Mouse (Mus musculus) liver, embryonic 14.5 days (tissue): ENCODE results near the gene Nanos3. TPM values are rescaled to one million over a fixed set of nuclear protein-coding genes. Genes with fewer than 3 reads are reported as not detected.

Source experiments
- ATAC-seq: fragments of 200-750 bp; cut with Nextera tagmentation; 2 replicates; pipeline ENCODE4 v1.8.0; 2017; ENCODE audit warnings: moderate number of reproducible peaks, mild to moderate bottlenecking, moderate library complexity; ENCODE audit not compliant: insufficient read depth
- DNase-seq, 3 experiments: peaks; one replicate each; pipeline ENCODE4 v3.0.0-alpha.2; 2012 to 2013; ENCODE audit warnings: low read depth in 3 of 3, low spot score in 3 of 3
- H3K27ac ChIP-seq: fragments of 300-500 bp; sonication (generic); 2 replicates; pipeline ENCODE4 v1.5.1; 2014; ENCODE audit warnings: moderate library complexity, mild to moderate bottlenecking, control low read depth, inconsistent platforms
- H3K27me3 ChIP-seq: fragments of 300-500 bp; sonication (generic); 2 replicates; pipeline ENCODE4 v1.6.1; 2014; ENCODE audit warnings: mild to moderate bottlenecking, low read length, moderate library complexity; ENCODE audit not compliant: control insufficient read depth, insufficient read depth
- H3K36me3 ChIP-seq: fragments of 300-500 bp; sonication (generic); replicated peaks from 2 replicates; pipeline ENCODE4 v1.6.1; 2014; ENCODE audit warnings: low read depth; ENCODE audit not compliant: control insufficient read depth, insufficient read depth
- H3K4me1 ChIP-seq, 2 experiments: fragments of 200-500 bp in 1 of 2; fragments of 300-500 bp in 1 of 2; sonication (generic) in 1 of 2; replicated peaks; 2 replicates each; pipeline ENCODE4 v1.6.1; 2012 to 2014; ENCODE audit warnings: antibody characterized with exemption in 1 of 2, inconsistent platforms in 1 of 2, low read length in 1 of 2; ENCODE audit not compliant: control insufficient read depth in 2 of 2, insufficient read depth in 2 of 2
- H3K4me2 ChIP-seq: fragments of 300-500 bp; sonication (generic); 2 replicates; pipeline ENCODE4 v1.6.1; 2014; ENCODE audit warnings: low read depth, mild to moderate bottlenecking, control low read depth, moderate library complexity
- H3K4me3 ChIP-seq, 2 experiments: fragments of 200-500 bp in 1 of 2; fragments of 300-500 bp in 1 of 2; sonication (generic) in 1 of 2; 2 replicates each; pipeline ENCODE4 v1.5.1; 2012 to 2014; ENCODE audit warnings: low read depth in 2 of 2, low read length in 2 of 2, mild to moderate bottlenecking in 2 of 2, control low read depth in 1 of 2, inconsistent platforms in 1 of 2, moderate library complexity in 1 of 2; ENCODE audit not compliant: insufficient read depth in 1 of 2
- H3K9ac ChIP-seq: fragments of 300-500 bp; sonication (generic); replicated peaks from 2 replicates; pipeline ENCODE4 v1.6.1; 2014; ENCODE audit warnings: mild to moderate bottlenecking, control low read depth, moderate library complexity
- H3K9me3 ChIP-seq: fragments of 300-500 bp; sonication (generic); 2 replicates; pipeline ENCODE4 v1.6.1; 2016; ENCODE audit warnings: low read length, mixed read lengths; ENCODE audit not compliant: control insufficient read depth
- CTCF ChIP-seq: IDR thresholded peaks from 2 replicates; pipeline ENCODE4 v1.5.1; 2016; ENCODE audit warnings: antibody characterized with exemption, low read depth, control low read depth
- EP300 ChIP-seq: IDR thresholded peaks from 2 replicates; pipeline ENCODE4 v1.6.1; 2016; ENCODE audit warnings: antibody characterized with exemption, low read depth
- WGBS: fragments of 180-500 bp; shearing (Covaris S2); extraction: QIAGEN DNeasy Blood & Tissue Kit; methylation state at CpG from one replicate; pipeline ENCODE4 v1.1.7; 2014; ENCODE audit not compliant: insufficient replicate concordance; 5-methylcytosine and 5-hydroxymethylcytosine counted together
- polyA plus RNA-seq, 2 experiments: library from polyadenylated mRNA; depleted of rRNA in 1 of 2; stranded (reverse) in 1 of 2; unstranded in 1 of 2; fragments of >200 nt; fragmentation: Nextera tagmentation in 1 of 2; extraction: Ambion mirVana in 1 of 2; gene quantifications; 2 replicates each; pipeline versions ENCODE4 v1.2.1 to v1.2.3; 2012 to 2014

Gene Nanos3
- polyA plus RNA-seq, 2 experiments = 0.12 TPM; not detected in 1

- no peaks in the 10 kb centered on the region for H3K36me3 ChIP-seq
- no peak overlapping the region for H3K4me2 ChIP-seq
- H3K27ac ChIP-seq = no peak overlapping the region
- H3K27me3 ChIP-seq = no peaks in the 10 kb centered on the region
- H3K9me3 ChIP-seq = no peaks in the 10 kb centered on the region
- ATAC-seq (no peak), DNase-seq (no peak)
- 81% methylated on average over 3 of the region's 3 CpGs for WGBS
- no peak for TF ChIP-seq CTCF
- H3K4me3 ChIP-seq = no peak overlapping the region
- no peak overlapping the region for H3K9ac ChIP-seq
- no peaks in the 10 kb centered on the region for H3K4me1 ChIP-seq
Observed at GRCm38 (mm10) chr8:84211202-84211601, 26.2 kb upstream of the Nanos3 start.

- Histone ChIP-seq H3K9ac (no peak overlapping the region), H3K27ac (no peak overlapping the region), H3K4me2 (no peak overlapping the region), H3K36me3 (no peaks in the 10 kb centered on the region), H3K4me3 (no peak overlapping the region), H3K4me1 (no peaks in the 10 kb centered on the region), H3K9me3 (no peaks in the 10 kb centered on the region), H3K27me3 (no peaks in the 10 kb centered on the region)
- ATAC-seq = peak; percentile 36; the same call in 1 of the 2 replicates
- WGBS = 57% methylated on average over 34 of the region's 34 CpGs
- no peak for DNase-seq
- TF ChIP-seq EP300 = no peak
- TF ChIP-seq CTCF = peak; percentile 95
Observed at GRCm38 (mm10) chr8:84210167-84210791, 25.3 kb upstream of the Nanos3 start.

- Histone ChIP-seq H3K4me2 (no peak overlapping the region), H3K9ac (no peak overlapping the region), H3K27ac (no peak overlapping the region), H3K27me3 (no peaks in the 10 kb centered on the region), H3K4me1 (peaks cover 0 to 6% of the 10 kb centered on the region in 2 experiments; a peak in 1 of 4 replicates), H3K4me3 (no peak overlapping the region), H3K9me3 (no peaks in the 10 kb centered on the region), H3K36me3 (no peaks in the 10 kb centered on the region)
- WGBS = 45% methylated on average over 17 of the region's 17 CpGs
- TF ChIP-seq CTCF = no peak
- no peak for TF ChIP-seq EP300
- DNase-seq (no peak), ATAC-seq (no peak)
Observed at GRCm38 (mm10) chr8:84208381-84209380, 23.7 kb upstream of the Nanos3 start.

GRCm38 (mm10) chr8:84207811-84208210 lies 22.8 kb upstream of the Nanos3 start:
- TF ChIP-seq CTCF (no peak), EP300 (no peak)
- Histone ChIP-seq H3K4me3 (no peak overlapping the region), H3K9ac (no peak overlapping the region), H3K4me2 (no peak overlapping the region), H3K27ac (no peak overlapping the region), H3K9me3 (no peaks in the 10 kb centered on the region), H3K27me3 (no peaks in the 10 kb centered on the region), H3K36me3 (no peaks in the 10 kb centered on the region), H3K4me1 (peaks cover 0 to 6% of the 10 kb centered on the region in 2 experiments; a peak in 2 of 4 replicates)
- ATAC-seq (peak; percentile 11; the same call in 1 of the 2 replicates), DNase-seq (no peak)
- WGBS = 37% methylated on average over 7 of the region's 7 CpGs

- Histone ChIP-seq H3K4me1 (peaks cover 0 to 8% of the 10 kb centered on the region in 2 experiments; a peak in 2 of 4 replicates), H3K36me3 (no peaks in the 10 kb centered on the region), H3K4me2 (no peak overlapping the region), H3K9ac (no peak overlapping the region), H3K4me3 (no peak overlapping the region), H3K27ac (no peak overlapping the region), H3K9me3 (no peaks in the 10 kb centered on the region), H3K27me3 (peaks cover 8% of the 10 kb centered on the region)
- WGBS = 74% methylated on average over 3 of the region's 3 CpGs
- ATAC-seq (no peak), DNase-seq (no peak)
- TF ChIP-seq CTCF = 0 out of 2 replicates have a peak, but pooled peaks have one; percentile 28
- no peak for TF ChIP-seq EP300
Observed at GRCm38 (mm10) chr8:84206666-84207065, 21.6 kb upstream of the Nanos3 start.
